Mouse (Mus musculus) layer of hippocampus, adult 18-20 months (tissue): ENCODE measurements at regions not wholly inside any gene's neighbourhood (a gene's known extent, or its start where the extent isn't known, plus 50 kb on each side); places are given as distances from the start of the nearest gene placed in this dataset.
"Not testable (repeated sequence)": the region's sequence is repeated elsewhere in the genome, so short reads cannot be mapped to it uniquely, and the experiment has no call there.

Experiments
- DNase-seq, 2 experiments: peaks; one replicate each; pipeline ENCODE4 v3.0.0; 2022; ENCODE audit warnings: low spot score in 2 of 2

GRCm38 (mm10) chr4:23009196-23009595 lies 521.0 kb upstream of the Pou3f2 start:
- DNase-seq = not testable (repeated sequence)

- no peak for DNase-seq
Measured at GRCm38 (mm10) chr4:22998994-22999393, 510.8 kb upstream of the Pou3f2 start.

- peak in 1 of 2 experiments; percentile 29 for DNase-seq
Measured at GRCm38 (mm10) chr4:22997198-22997985, 509.2 kb upstream of the Pou3f2 start.

- DNase-seq = no peak
Measured at GRCm38 (mm10) chr4:22986763-22987468, 498.8 kb upstream of the Pou3f2 start.

- no peak for DNase-seq
Measured at GRCm38 (mm10) chr4:22973585-22974116, 485.5 kb upstream of the Pou3f2 start.

- DNase-seq = peak in 1 of 2 experiments; percentile 19
Measured at GRCm38 (mm10) chr4:22972784-22973584, 484.8 kb upstream of the Pou3f2 start.

- DNase-seq = no peak
Measured at GRCm38 (mm10) chr4:22971127-22971526, 483.0 kb upstream of the Pou3f2 start.

GRCm38 (mm10) chr4:22970495-22970894 lies 482.3 kb upstream of the Pou3f2 start:
- DNase-seq = no peak

GRCm38 (mm10) chr4:22949422-22949821 lies 461.3 kb upstream of the Pou3f2 start:
- no peak for DNase-seq

- DNase-seq = no peak
Measured at GRCm38 (mm10) chr4:22948880-22949279, 460.7 kb upstream of the Pou3f2 start.

GRCm38 (mm10) chr4:22946788-22947406 lies 458.7 kb upstream of the Pou3f2 start:
- DNase-seq = peak in 1 of 2 experiments; percentile 4

- DNase-seq = no peak
Measured at GRCm38 (mm10) chr4:22938302-22938701, 450.1 kb upstream of the Pou3f2 start.

GRCm38 (mm10) chr4:22924181-22924580 lies 436.0 kb upstream of the Pou3f2 start:
- DNase-seq = peak in 1 of 2 experiments; percentile 24

GRCm38 (mm10) chr4:22914886-22915285 lies 426.7 kb upstream of the Pou3f2 start:
- no peak for DNase-seq

- no peak for DNase-seq
Measured at GRCm38 (mm10) chr4:22892694-22893046, 404.5 kb upstream of the Pou3f2 start.

- peak in 1 of 2 experiments; percentile 5 for DNase-seq
Measured at GRCm38 (mm10) chr4:22891974-22892693, 404.0 kb upstream of the Pou3f2 start.

GRCm38 (mm10) chr4:22880692-22881091 lies 392.5 kb upstream of the Pou3f2 start:
- DNase-seq = no peak

GRCm38 (mm10) chr4:22875392-22875791 lies 387.2 kb upstream of the Pou3f2 start:
- no peak for DNase-seq

- DNase-seq = no peak
Measured at GRCm38 (mm10) chr4:22836124-22836445, 347.9 kb upstream of the Pou3f2 start.

- DNase-seq = no peak
Measured at GRCm38 (mm10) chr4:22835381-22836123, 347.4 kb upstream of the Pou3f2 start.
